Mouse (Mus musculus) forebrain, embryonic 10.5 days (tissue): Measurements from ENCODE around the gene Marc1. TPM values are rescaled to one million over a fixed set of nuclear protein-coding genes. Genes with fewer than 3 reads are reported as not detected.
A peak's percentile ranks its signal among the peaks of the same experiment; 100 is the strongest.

Source experiments
- DNase-seq: peaks from one replicate; pipeline ENCODE4 v3.0.0-alpha.2; 2017; ENCODE audit warnings: low spot score; ENCODE audit errors: extremely low spot score
- H3K27ac ChIP-seq: fragments of 300-500 bp; sonication (generic); 2 replicates; pipeline ENCODE4 v1.5.1; 2016; ENCODE audit warnings: mild to moderate bottlenecking
- H3K27me3 ChIP-seq: fragments of 300-500 bp; sonication (generic); 2 replicates; pipeline ENCODE4 v1.6.1; 2016; ENCODE audit warnings: mild to moderate bottlenecking; ENCODE audit not compliant: poor library complexity, severe bottlenecking
- H3K36me3 ChIP-seq: fragments of 300-500 bp; sonication (generic); replicated peaks from 2 replicates; pipeline ENCODE4 v1.6.1; 2016; ENCODE audit warnings: mild to moderate bottlenecking, moderate library complexity
- H3K4me1 ChIP-seq: fragments of 300-500 bp; sonication (generic); 2 replicates; pipeline ENCODE4 v1.6.1; 2016
- H3K4me3 ChIP-seq: fragments of 300-500 bp; sonication (generic); 2 replicates; pipeline ENCODE4 v1.5.1; 2016; ENCODE audit warnings: mild to moderate bottlenecking, moderate library complexity
- H3K9me3 ChIP-seq: fragments of 300-500 bp; sonication (generic); 2 replicates; pipeline ENCODE4 v1.6.1; 2016; ENCODE audit warnings: mild to moderate bottlenecking, moderate library complexity
- WGBS: fragments of 180-500 bp; shearing (Covaris S2); methylation state at CpG from one replicate; pipeline ENCODE4 v1.1.7; 2016; 5-methylcytosine and 5-hydroxymethylcytosine counted together
- polyA plus RNA-seq: library from polyadenylated mRNA; unstranded; fragments of >200 nt; fragmentation: Nextera tagmentation; extraction: Ambion mirVana; gene quantifications from 2 replicates; pipeline ENCODE4 v1.2.1, GENCODE M21; 2016

Marc1 gene
- polyA plus RNA-seq, 1 experiment from 2014 or later = not detected

- Histone ChIP-seq H3K36me3 (no peaks in the 10 kb centered on the region), H3K27me3 (peaks cover 42% of the 10 kb centered on the region), H3K9me3 (no peaks in the 10 kb centered on the region), H3K27ac (no peak overlapping the region), H3K4me3 (no peak overlapping the region), H3K4me1 (peaks cover 19% of the 10 kb centered on the region)
- 90% methylated on average over 17 of the region's 17 CpGs for WGBS
- no peak for DNase-seq
Measured at GRCm38 (mm10) chr1:184808418-184809012, 2.6 kb downstream of the Marc1 start.

- Histone ChIP-seq H3K9me3 (no peaks in the 10 kb centered on the region), H3K4me3 (no peak overlapping the region), H3K27me3 (peaks cover 42% of the 10 kb centered on the region), H3K4me1 (peaks cover 19% of the 10 kb centered on the region), H3K27ac (no peak overlapping the region), H3K36me3 (no peaks in the 10 kb centered on the region)
- no peak for DNase-seq
- WGBS = 81% methylated on average over 15 of the region's 15 CpGs
Measured at GRCm38 (mm10) chr1:184807627-184808417, 3.3 kb downstream of the Marc1 start.

- no peak for DNase-seq
Measured at GRCm38 (mm10) chr1:184807123-184807522, 4.0 kb downstream of the Marc1 start.

GRCm38 (mm10) chr1:184805749-184806148 lies 5.4 kb downstream of the Marc1 start:
- H3K36me3 ChIP-seq = no peaks in the 10 kb centered on the region
- no peak overlapping the region for H3K4me3 ChIP-seq
- no peak for DNase-seq
- H3K27me3 ChIP-seq = peaks cover 24% of the 10 kb centered on the region
- WGBS = 94% methylated on average over 4 of the region's 4 CpGs
- no peak overlapping the region for H3K27ac ChIP-seq
- H3K9me3 ChIP-seq = peaks cover 6% of the 10 kb centered on the region; the same call in 1 of the 2 replicates
- peaks cover 13% of the 10 kb centered on the region for H3K4me1 ChIP-seq

More at GRCm38 (mm10) chr1:184807123-184807522, 4.0 kb downstream of the Marc1 start:
- WGBS = 87% methylated on average over 7 of the region's 7 CpGs
- no peak overlapping the region for H3K27ac ChIP-seq
- no peaks in the 10 kb centered on the region for H3K9me3 ChIP-seq
- peaks cover 38% of the 10 kb centered on the region for H3K27me3 ChIP-seq
- peaks cover 19% of the 10 kb centered on the region for H3K4me1 ChIP-seq
- H3K4me3 ChIP-seq = no peak overlapping the region
- no peaks in the 10 kb centered on the region for H3K36me3 ChIP-seq

GRCm38 (mm10) chr1:184793163-184793876 lies 17.8 kb downstream of the Marc1 start:
- peak overlapping the region; percentile 11; the same call in 1 of the 2 replicates for H3K4me3 ChIP-seq

GRCm38 (mm10) chr1:184791109-184791508 lies 20.0 kb downstream of the Marc1 start:
- H3K36me3 ChIP-seq = no peaks in the 10 kb centered on the region
- WGBS = 9% methylated on average over 2 of the region's 2 CpGs
- H3K27me3 ChIP-seq = no peaks in the 10 kb centered on the region
- H3K9me3 ChIP-seq = no peaks in the 10 kb centered on the region
- no peak for DNase-seq
- H3K27ac ChIP-seq = no peak overlapping the region
- H3K4me1 ChIP-seq = peaks cover 6% of the 10 kb centered on the region; the same call in 1 of the 2 replicates
- H3K4me3 ChIP-seq = no peak overlapping the region

More at GRCm38 (mm10) chr1:184793163-184793876, 17.8 kb downstream of the Marc1 start:
- WGBS = 21% methylated on average over 27 of the region's 27 CpGs
- no peak overlapping the region for H3K27ac ChIP-seq
- peaks cover 6% of the 10 kb centered on the region; the same call in 1 of the 2 replicates for H3K4me1 ChIP-seq
- DNase-seq = peak; percentile 44
- H3K9me3 ChIP-seq = no peaks in the 10 kb centered on the region
- H3K36me3 ChIP-seq = no peaks in the 10 kb centered on the region
- H3K27me3 ChIP-seq = no peaks in the 10 kb centered on the region

GRCm38 (mm10) chr1:184786376-184787151 lies 24.5 kb downstream of the Marc1 start:
- Histone ChIP-seq H3K27me3 (no peaks in the 10 kb centered on the region), H3K27ac (no peak overlapping the region), H3K4me1 (no peaks in the 10 kb centered on the region), H3K9me3 (no peaks in the 10 kb centered on the region), H3K36me3 (no peaks in the 10 kb centered on the region), H3K4me3 (no peak overlapping the region)
- 72% methylated on average over 13 of the region's 13 CpGs for WGBS
- DNase-seq = no peak

- H3K27me3 ChIP-seq = no peaks in the 10 kb centered on the region
- H3K27ac ChIP-seq = no peak overlapping the region
- no peaks in the 10 kb centered on the region for H3K4me1 ChIP-seq
- no peak overlapping the region for H3K4me3 ChIP-seq
- DNase-seq = no peak
- H3K9me3 ChIP-seq = no peaks in the 10 kb centered on the region
- 83% methylated on average over 4 of the region's 4 CpGs for WGBS
- H3K36me3 ChIP-seq = no peaks in the 10 kb centered on the region
Measured at GRCm38 (mm10) chr1:184783641-184784040, 27.5 kb downstream of the Marc1 start.

GRCm38 (mm10) chr1:184782161-184782513 lies 29.0 kb downstream of the Marc1 start:
- H3K9me3 ChIP-seq = no peaks in the 10 kb centered on the region
- WGBS = 88% methylated on average over 14 of the region's 14 CpGs
- no peak overlapping the region for H3K4me3 ChIP-seq
- no peak for DNase-seq
- H3K27me3 ChIP-seq = no peaks in the 10 kb centered on the region
- no peaks in the 10 kb centered on the region for H3K36me3 ChIP-seq
- H3K27ac ChIP-seq = no peak overlapping the region
- H3K4me1 ChIP-seq = peaks cover 1% of the 10 kb centered on the region

- no peaks in the 10 kb centered on the region for H3K36me3 ChIP-seq
- no peak overlapping the region for H3K27ac ChIP-seq
- 0 out of 2 replicates have a peak, but pooled peaks cover 2% of the 10 kb centered on the region for H3K27me3 ChIP-seq
- peaks cover 4% of the 10 kb centered on the region for H3K4me1 ChIP-seq
- WGBS = 85% methylated on average over 10 of the region's 10 CpGs
- no peak overlapping the region for H3K4me3 ChIP-seq
- no peaks in the 10 kb centered on the region for H3K9me3 ChIP-seq
- no peak for DNase-seq
Measured at GRCm38 (mm10) chr1:184781286-184782160, 29.6 kb downstream of the Marc1 start.

GRCm38 (mm10) chr1:184778157-184778556 lies 33.0 kb downstream of the Marc1 start:
- 95% methylated on average over 6 of the region's 6 CpGs for WGBS
- Histone ChIP-seq H3K9me3 (no peaks in the 10 kb centered on the region), H3K4me1 (peaks cover 4% of the 10 kb centered on the region), H3K4me3 (no peak overlapping the region), H3K36me3 (no peaks in the 10 kb centered on the region), H3K27ac (no peak overlapping the region), H3K27me3 (0 out of 2 replicates have a peak, but pooled peaks cover 5% of the 10 kb centered on the region)
- DNase-seq = no peak
